Mouse (Mus musculus) spleen, adult 2 months (tissue): ENCODE data around the gene Rxrb.

Experiments used
- CTCF ChIP-seq: fragments of 200-500 bp; IDR thresholded peaks from 2 replicates; pipeline ENCODE4 v1.5.1; 2011; ENCODE audit warnings: mild to moderate bottlenecking, inconsistent platforms; ENCODE audit not compliant: insufficient read depth, insufficient read length, insufficient replicate concordance; ENCODE audit errors: extremely low read depth
- POLR2A ChIP-seq: fragments of 200-500 bp; IDR thresholded peaks from 2 replicates; pipeline ENCODE4 v1.6.1; 2011; ENCODE audit warnings: low read depth, low read length, inconsistent platforms

- TF ChIP-seq CTCF (no peak), POLR2A (no peak)
Measured at GRCm38 (mm10) chr17:34068864-34069263, 37.3 kb downstream of the Rxrb start.
